Mouse (Mus musculus) lung, adult 2 months (tissue): Measurements from ENCODE around the gene Kxd1. TPM values are rescaled to one million over a fixed set of nuclear protein-coding genes. Genes with fewer than 3 reads are reported as not detected.
A peak's percentile ranks its signal among the peaks of the same experiment; 100 is the strongest.

Experiments used
- DNase-seq: peaks from one replicate; pipeline ENCODE4 v3.0.0; 2022
- H3K4me1 ChIP-seq: fragments of 200-500 bp; 2 replicates; pipeline ENCODE4 v1.6.1; 2011; ENCODE audit warnings: low read length; ENCODE audit not compliant: control insufficient read depth, insufficient read depth
- H3K4me3 ChIP-seq: fragments of 200-500 bp; replicated peaks from 2 replicates; pipeline ENCODE3; 2011; ENCODE audit warnings: low read depth, mild to moderate bottlenecking, control low read depth, low read length; ENCODE audit errors: extremely low read depth
- CTCF ChIP-seq: fragments of 200-500 bp; IDR thresholded peaks from 2 replicates; pipeline ENCODE4 v1.5.1; 2011; ENCODE audit warnings: mild to moderate bottlenecking, low read length, control low read depth; ENCODE audit not compliant: insufficient read depth
- POLR2A ChIP-seq: fragments of 200-500 bp; IDR thresholded peaks from 2 replicates; pipeline ENCODE4 v1.6.1; 2011; ENCODE audit warnings: low read depth, mild to moderate bottlenecking, control low read depth, low read length, borderline replicate concordance; ENCODE audit errors: extremely low read depth
- WGBS: fragments of 180-500 bp; shearing (Covaris S2); methylation state at CpG from one replicate; pipeline ENCODE4 v1.1.7; 2018; 5-methylcytosine and 5-hydroxymethylcytosine counted together
- polyA plus RNA-seq: library from polyadenylated mRNA; depleted of rRNA; stranded (reverse); fragments of >200 nt; gene quantifications from 2 replicates; pipeline ENCODE4 v1.2.3, GENCODE M21; 2012

The Kxd1 gene
- polyA plus RNA-seq, 1 experiment: 54.6 TPM

GRCm38 (mm10) chr8:70477269-70477982 is 50.3 kb downstream of the Kxd1 start:
- no peak for DNase-seq
- no peak for TF ChIP-seq POLR2A
- no peak for TF ChIP-seq CTCF
- WGBS: 7% methylated on average over 21 of the region's 21 CpGs

GRCm38 (mm10) chr8:70476333-70477268 is 51.2 kb downstream of the Kxd1 start, which contains the start of gene Klhl26:
Klhl26 (minus strand) TSS chr8:70476968.
- 1% methylated on average over 53 of the region's 53 CpGs for WGBS
- DNase-seq: peak; percentile 98
- TF ChIP-seq CTCF: no peak
- TF ChIP-seq POLR2A: 0 out of 2 replicates have a peak, but pooled peaks have one; percentile 35
- peak within 1 kb of the TSS; percentile 62 for H3K4me3 ChIP-seq
- H3K4me1 ChIP-seq: peaks cover 2% of the 10 kb centered on the region; the same call in 1 of the 2 replicates

More at GRCm38 (mm10) chr8:70477269-70477982, 50.3 kb downstream of the Kxd1 start:
- peak overlapping the region; percentile 62 for H3K4me3 ChIP-seq
- H3K4me1 ChIP-seq: peaks cover 2% of the 10 kb centered on the region; the same call in 1 of the 2 replicates

- no peak overlapping the region for H3K4me3 ChIP-seq
- peaks cover 21% of the 10 kb centered on the region for H3K4me1 ChIP-seq
- WGBS: 91% methylated on average over 7 of the region's 7 CpGs
- no peak for DNase-seq
- no peak for TF ChIP-seq CTCF
- TF ChIP-seq POLR2A: no peak
Observed at GRCm38 (mm10) chr8:70471856-70472255, 55.9 kb downstream of the Kxd1 start.

GRCm38 (mm10) chr8:70469938-70470337 is 57.8 kb downstream of the Kxd1 start:
- peaks cover 26% of the 10 kb centered on the region for H3K4me1 ChIP-seq
- WGBS: 54% methylated on average over 2 of the region's 2 CpGs
- no peak for DNase-seq
- no peak for TF ChIP-seq POLR2A
- no peak for TF ChIP-seq CTCF
- H3K4me3 ChIP-seq: no peak overlapping the region

GRCm38 (mm10) chr8:70469295-70469916 is 58.4 kb downstream of the Kxd1 start:
- peaks cover 26% of the 10 kb centered on the region for H3K4me1 ChIP-seq
- H3K4me3 ChIP-seq: no peak overlapping the region
- 17% methylated on average over 10 of the region's 10 CpGs for WGBS
- DNase-seq: no peak
- no peak for TF ChIP-seq POLR2A
- TF ChIP-seq CTCF: no peak

GRCm38 (mm10) chr8:70468733-70469132 is 59.0 kb downstream of the Kxd1 start:
- no peak for DNase-seq

GRCm38 (mm10) chr8:70467907-70468306 is 59.8 kb downstream of the Kxd1 start:
- TF ChIP-seq CTCF (no peak), POLR2A (no peak)
- Histone ChIP-seq H3K4me3 (no peak overlapping the region), H3K4me1 (peaks cover 26% of the 10 kb centered on the region)
- 62% methylated on average over 1 of the region's 1 CpGs for WGBS
- DNase-seq: no peak

More at GRCm38 (mm10) chr8:70468733-70469132, 59.0 kb downstream of the Kxd1 start:
- TF ChIP-seq POLR2A (no peak), CTCF (no peak)
- H3K4me1 ChIP-seq: peaks cover 26% of the 10 kb centered on the region
- H3K4me3 ChIP-seq: no peak overlapping the region
- 76% methylated on average over 4 of the region's 4 CpGs for WGBS

- DNase-seq: no peak
- Histone ChIP-seq H3K4me1 (peaks cover 26% of the 10 kb centered on the region), H3K4me3 (no peak overlapping the region)
- WGBS: 57% methylated on average over 5 of the region's 5 CpGs
- TF ChIP-seq CTCF (no peak), POLR2A (no peak)
Observed at GRCm38 (mm10) chr8:70467229-70467725, 60.5 kb downstream of the Kxd1 start.

GRCm38 (mm10) chr8:70466771-70467170 is 61.0 kb downstream of the Kxd1 start:
- peaks cover 26% of the 10 kb centered on the region for H3K4me1 ChIP-seq
- TF ChIP-seq POLR2A: no peak
- TF ChIP-seq CTCF: no peak
- no peak overlapping the region for H3K4me3 ChIP-seq
- 27% methylated on average over 11 of the region's 11 CpGs for WGBS
- DNase-seq: no peak
